Mouse (Mus musculus): Measurements from ENCODE around the gene Ktn1. TPM values are rescaled to one million over a fixed set of nuclear protein-coding genes. Genes with fewer than 3 reads are reported as not detected.

Gene Ktn1
- polyA plus RNA-seq (2014; fragmentation: Nextera tagmentation; extraction: Ambion mirVana), result 70.8 and 86.6 TPM in 2 replicates

- H3K9ac ChIP-seq (replicated peaks; ENCODE audit: low read length), result peak within 1 kb of the TSS; percentile 97
- H3K9me3 ChIP-seq (replicated peaks; ENCODE audit: control insufficient read depth, low read length), result no peaks in the 10 kb centered on the region
- no peaks in the 10 kb centered on the region for H3K36me3 ChIP-seq (replicated peaks; ENCODE audit: control insufficient read depth, insufficient read depth, low read depth, low read length)
- 46% methylated on average over 5 of the region's 5 CpGs for WGBS
- no peaks in the 10 kb centered on the region for H3K4me1 ChIP-seq (ENCODE audit: control insufficient read depth, insufficient read depth, low read length)
- ATAC-seq (replicated peaks; ENCODE audit: insufficient number of reproducible peaks, low FRiP score, low TSS enrichment, low read depth) (no peak), DNase-seq (ENCODE audit: low spot score) (no peak)
- H3K27me3 ChIP-seq (ENCODE audit: control insufficient read depth, insufficient read depth, low read length), result no peaks in the 10 kb centered on the region
- peak within 1 kb of the TSS; percentile 97 for H3K4me3 ChIP-seq (ENCODE audit: low read depth, low read length)
- peak within 1 kb of the TSS; percentile 90 for H3K27ac ChIP-seq (replicated peaks; ENCODE audit: low read depth, low read length)
- H3K4me2 ChIP-seq (ENCODE audit: low read depth, low read length), result peak within 1 kb of the TSS; percentile 43
These were observed at the start of gene Ktn1 for GRCm38 (mm10) chr14:47648218-47648617. Gene Ktn1 (plus strand): TSS chr14:47648448.

DNA sequence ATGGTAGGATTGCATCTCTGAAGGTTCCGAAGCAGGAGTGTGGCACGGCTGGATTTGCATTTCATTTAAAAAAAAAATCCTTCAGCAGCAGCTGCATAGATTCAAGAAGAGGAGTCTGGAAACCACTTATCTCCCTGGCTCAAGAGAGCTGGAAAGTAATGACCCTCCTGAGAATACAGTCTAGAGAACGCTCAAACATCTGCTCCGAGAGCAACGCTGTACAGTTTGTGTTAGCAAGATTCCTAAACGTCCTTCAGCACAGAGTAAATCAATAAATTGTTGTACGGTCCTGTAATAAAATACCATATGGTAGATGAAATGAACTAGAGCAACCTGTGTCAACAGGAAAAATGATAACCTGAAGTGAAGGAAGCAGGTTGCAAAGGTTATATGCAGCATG, 35.0 kb upstream of the Ktn1 start:
- no peaks in the 10 kb centered on the region for H3K27me3 ChIP-seq (ENCODE audit: control insufficient read depth, insufficient read depth, low read length)
- no peak overlapping the region for H3K9ac ChIP-seq (replicated peaks; ENCODE audit: low read length)
- no peak overlapping the region for H3K4me2 ChIP-seq (ENCODE audit: low read depth, low read length)
- H3K36me3 ChIP-seq (replicated peaks; ENCODE audit: control insufficient read depth, insufficient read depth, low read depth, low read length), result no peaks in the 10 kb centered on the region
- WGBS, result 77% methylated on average over 7 of the region's 7 CpGs
- H3K27ac ChIP-seq (replicated peaks; ENCODE audit: low read depth, low read length), result no peak overlapping the region
- no peaks in the 10 kb centered on the region for H3K4me1 ChIP-seq (ENCODE audit: control insufficient read depth, insufficient read depth, low read length)
- no peak overlapping the region for H3K4me3 ChIP-seq (ENCODE audit: low read depth, low read length)
- H3K9me3 ChIP-seq (replicated peaks; ENCODE audit: control insufficient read depth, low read length), result no peaks in the 10 kb centered on the region
- DNase-seq (ENCODE audit: low spot score), result no peak
- no peak for ATAC-seq (replicated peaks; ENCODE audit: insufficient number of reproducible peaks, low FRiP score, low TSS enrichment, low read depth)

- no peak for ATAC-seq (replicated peaks; ENCODE audit: insufficient number of reproducible peaks, low FRiP score, low TSS enrichment, low read depth)
- WGBS, result 87% methylated on average over 5 of the region's 5 CpGs
- H3K27me3 ChIP-seq (ENCODE audit: control insufficient read depth, insufficient read depth, low read length), result no peaks in the 10 kb centered on the region
- H3K36me3 ChIP-seq (replicated peaks; ENCODE audit: control insufficient read depth, insufficient read depth, low read depth, low read length), result no peaks in the 10 kb centered on the region
- no peak overlapping the region for H3K27ac ChIP-seq (replicated peaks; ENCODE audit: low read depth, low read length)
- H3K4me3 ChIP-seq (ENCODE audit: low read depth, low read length), result no peak overlapping the region
- H3K9ac ChIP-seq (replicated peaks; ENCODE audit: low read length), result no peak overlapping the region
- H3K4me2 ChIP-seq (ENCODE audit: low read depth, low read length), result no peak overlapping the region
- no peak for DNase-seq (ENCODE audit: low spot score)
- no peaks in the 10 kb centered on the region for H3K9me3 ChIP-seq (replicated peaks; ENCODE audit: control insufficient read depth, low read length)
- H3K4me1 ChIP-seq (ENCODE audit: control insufficient read depth, insufficient read depth, low read length), result no peaks in the 10 kb centered on the region
These were observed 29.4 kb upstream of the Ktn1 start for GRCm38 (mm10) chr14:47618891-47619290.

- Histone ChIP-seq H3K27me3 (ENCODE audit: control insufficient read depth, insufficient read depth, low read length) (no peaks in the 10 kb centered on the region), H3K9me3 (replicated peaks; ENCODE audit: control insufficient read depth, low read length) (no peaks in the 10 kb centered on the region), H3K4me1 (ENCODE audit: control insufficient read depth, insufficient read depth, low read length) (no peaks in the 10 kb centered on the region), H3K27ac (replicated peaks; ENCODE audit: low read depth, low read length) (no peak overlapping the region), H3K4me3 (ENCODE audit: low read depth, low read length) (no peak overlapping the region), H3K36me3 (replicated peaks; ENCODE audit: control insufficient read depth, insufficient read depth, low read depth, low read length) (no peaks in the 10 kb centered on the region), H3K9ac (replicated peaks; ENCODE audit: low read length) (no peak overlapping the region), H3K4me2 (ENCODE audit: low read depth, low read length) (no peak overlapping the region)
- 82% methylated on average over 5 of the region's 5 CpGs for WGBS
- no peak for DNase-seq (ENCODE audit: low spot score)
- ATAC-seq (replicated peaks; ENCODE audit: insufficient number of reproducible peaks, low FRiP score, low TSS enrichment, low read depth), result no peak
These were observed 26.3 kb upstream of the Ktn1 start for GRCm38 (mm10) chr14:47621901-47622300.

GRCm38 (mm10) chr14:47624837-47625236, 23.4 kb upstream of the Ktn1 start:
- H3K4me1 ChIP-seq (ENCODE audit: control insufficient read depth, insufficient read depth, low read length), result no peaks in the 10 kb centered on the region
- H3K9ac ChIP-seq (replicated peaks; ENCODE audit: low read length), result no peak overlapping the region
- ATAC-seq (replicated peaks; ENCODE audit: insufficient number of reproducible peaks, low FRiP score, low TSS enrichment, low read depth) (no peak), DNase-seq (ENCODE audit: low spot score) (peak; percentile 6)
- no peak overlapping the region for H3K4me2 ChIP-seq (ENCODE audit: low read depth, low read length)
- 72% methylated on average over 3 of the region's 3 CpGs for WGBS
- no peak overlapping the region for H3K4me3 ChIP-seq (ENCODE audit: low read depth, low read length)
- no peak overlapping the region for H3K27ac ChIP-seq (replicated peaks; ENCODE audit: low read depth, low read length)
- no peaks in the 10 kb centered on the region for H3K27me3 ChIP-seq (ENCODE audit: control insufficient read depth, insufficient read depth, low read length)
- H3K36me3 ChIP-seq (replicated peaks; ENCODE audit: control insufficient read depth, insufficient read depth, low read depth, low read length), result no peaks in the 10 kb centered on the region
- H3K9me3 ChIP-seq (replicated peaks; ENCODE audit: control insufficient read depth, low read length), result no peaks in the 10 kb centered on the region

GRCm38 (mm10) chr14:47626143-47626542, 22.1 kb upstream of the Ktn1 start:
- Histone ChIP-seq H3K9me3 (replicated peaks; ENCODE audit: control insufficient read depth, low read length) (no peaks in the 10 kb centered on the region), H3K4me1 (ENCODE audit: control insufficient read depth, insufficient read depth, low read length) (no peaks in the 10 kb centered on the region), H3K4me3 (ENCODE audit: low read depth, low read length) (no peak overlapping the region), H3K4me2 (ENCODE audit: low read depth, low read length) (no peak overlapping the region), H3K27me3 (ENCODE audit: control insufficient read depth, insufficient read depth, low read length) (no peaks in the 10 kb centered on the region), H3K36me3 (replicated peaks; ENCODE audit: control insufficient read depth, insufficient read depth, low read depth, low read length) (no peaks in the 10 kb centered on the region), H3K9ac (replicated peaks; ENCODE audit: low read length) (no peak overlapping the region), H3K27ac (replicated peaks; ENCODE audit: low read depth, low read length) (no peak overlapping the region)
- DNase-seq (ENCODE audit: low spot score), result no peak
- 88% methylated on average over 4 of the region's 4 CpGs for WGBS
- ATAC-seq (replicated peaks; ENCODE audit: insufficient number of reproducible peaks, low FRiP score, low TSS enrichment, low read depth), result no peak

DNA sequence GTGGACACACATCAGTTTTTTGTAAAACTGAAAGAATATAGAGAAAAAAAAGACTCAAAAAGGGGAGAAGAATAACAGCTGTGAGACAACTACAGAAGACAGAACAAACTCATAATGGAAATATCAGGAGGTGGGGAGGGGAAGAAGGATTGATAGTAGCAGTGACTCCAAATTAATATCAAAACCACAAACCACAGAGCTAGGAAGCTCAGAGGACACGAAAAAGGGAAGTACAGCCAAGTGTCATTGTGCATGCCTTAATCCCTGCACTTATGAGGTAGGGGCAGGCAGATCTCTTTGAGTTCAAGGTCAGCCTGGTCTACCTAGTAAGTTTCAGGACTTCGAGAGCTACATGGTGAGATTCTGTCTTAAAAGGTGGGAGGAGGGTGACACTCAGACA, 21.4 kb upstream of the Ktn1 start:
- H3K9me3 ChIP-seq (replicated peaks; ENCODE audit: control insufficient read depth, low read length), result no peaks in the 10 kb centered on the region
- WGBS, result 73% methylated on average over 2 of the region's 2 CpGs
- no peaks in the 10 kb centered on the region for H3K4me1 ChIP-seq (ENCODE audit: control insufficient read depth, insufficient read depth, low read length)
- no peak overlapping the region for H3K4me3 ChIP-seq (ENCODE audit: low read depth, low read length)
- no peaks in the 10 kb centered on the region for H3K36me3 ChIP-seq (replicated peaks; ENCODE audit: control insufficient read depth, insufficient read depth, low read depth, low read length)
- no peak overlapping the region for H3K4me2 ChIP-seq (ENCODE audit: low read depth, low read length)
- DNase-seq (ENCODE audit: low spot score) (no peak), ATAC-seq (replicated peaks; ENCODE audit: insufficient number of reproducible peaks, low FRiP score, low TSS enrichment, low read depth) (no peak)
- no peak overlapping the region for H3K9ac ChIP-seq (replicated peaks; ENCODE audit: low read length)
- H3K27me3 ChIP-seq (ENCODE audit: control insufficient read depth, insufficient read depth, low read length), result no peaks in the 10 kb centered on the region
- no peak overlapping the region for H3K27ac ChIP-seq (replicated peaks; ENCODE audit: low read depth, low read length)

DNA sequence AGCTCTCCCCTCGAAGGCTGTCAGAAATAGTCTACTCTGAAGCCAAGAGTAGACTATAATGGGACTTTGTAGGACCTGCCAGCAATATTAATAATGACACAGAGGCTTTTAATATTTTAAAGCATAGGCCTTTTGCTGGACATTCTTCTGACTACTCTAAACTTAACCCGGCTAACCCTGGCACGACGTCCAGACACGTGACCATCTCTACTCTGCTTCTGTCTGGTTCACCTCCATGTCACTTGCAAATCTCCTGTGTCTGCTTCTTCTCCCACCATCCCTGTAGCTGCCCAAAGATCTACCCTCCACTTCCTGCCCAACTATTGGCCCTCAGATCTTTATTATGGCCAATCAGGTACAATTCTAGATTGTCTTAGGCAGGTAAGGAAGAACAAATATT, 20.9 kb upstream of the Ktn1 start:
- 88% methylated on average over 5 of the region's 5 CpGs for WGBS

More for the DNA sequence above, 20.9 kb upstream of the Ktn1 start:
- H3K36me3 ChIP-seq (replicated peaks; ENCODE audit: control insufficient read depth, insufficient read depth, low read depth, low read length), result no peaks in the 10 kb centered on the region
- H3K4me2 ChIP-seq (ENCODE audit: low read depth, low read length), result no peak overlapping the region
- H3K27me3 ChIP-seq (ENCODE audit: control insufficient read depth, insufficient read depth, low read length), result no peaks in the 10 kb centered on the region
- no peaks in the 10 kb centered on the region for H3K9me3 ChIP-seq (replicated peaks; ENCODE audit: control insufficient read depth, low read length)
- no peak overlapping the region for H3K4me3 ChIP-seq (ENCODE audit: low read depth, low read length)
- DNase-seq (ENCODE audit: low spot score) (no peak), ATAC-seq (replicated peaks; ENCODE audit: insufficient number of reproducible peaks, low FRiP score, low TSS enrichment, low read depth) (no peak)
- H3K4me1 ChIP-seq (ENCODE audit: control insufficient read depth, insufficient read depth, low read length), result no peaks in the 10 kb centered on the region
- no peak overlapping the region for H3K27ac ChIP-seq (replicated peaks; ENCODE audit: low read depth, low read length)
- H3K9ac ChIP-seq (replicated peaks; ENCODE audit: low read length), result no peak overlapping the region

Measured in embryonic facial prominence, embryonic 11.5 days (tissue).